Mouse (Mus musculus) liver, embryonic 11.5 days (tissue): Measurements from ENCODE around the gene Colgalt2. TPM values are rescaled to one million over a fixed set of nuclear protein-coding genes. Genes with fewer than 3 reads are reported as not detected.

Experiments
- ATAC-seq: fragments of 200-750 bp; cut with Nextera tagmentation; replicated peaks from 2 replicates; pipeline ENCODE4 v1.8.0; 2017; ENCODE audit warnings: moderate number of reproducible peaks, mild to moderate bottlenecking, moderate TSS enrichment, moderate library complexity; ENCODE audit not compliant: low FRiP score
- DNase-seq: peaks from one replicate; pipeline ENCODE4 v3.0.0-alpha.2; 2017; ENCODE audit warnings: low spot score
- H3K27ac ChIP-seq: fragments of 300-500 bp; sonication (generic); 2 replicates; pipeline ENCODE4 v1.5.1; 2014; ENCODE audit warnings: mild to moderate bottlenecking, low read depth, low read length, control low read depth
- H3K27me3 ChIP-seq: fragments of 300-500 bp; sonication (generic); replicated peaks from 2 replicates; pipeline ENCODE4 v1.6.1; 2014; ENCODE audit warnings: low read length, mixed read lengths; ENCODE audit not compliant: control insufficient read depth, insufficient read depth
- H3K36me3 ChIP-seq: fragments of 300-500 bp; sonication (generic); 2 replicates; pipeline ENCODE4 v1.6.1; 2014; ENCODE audit warnings: mild to moderate bottlenecking, low read length, moderate library complexity, mixed read lengths; ENCODE audit not compliant: control insufficient read depth, insufficient read depth
- H3K4me1 ChIP-seq: fragments of 300-500 bp; sonication (generic); replicated peaks from 2 replicates; pipeline ENCODE4 v1.6.1; 2014; ENCODE audit warnings: low read length, mixed read lengths; ENCODE audit not compliant: control insufficient read depth, insufficient read depth
- H3K4me2 ChIP-seq: fragments of 300-500 bp; sonication (generic); 2 replicates; pipeline ENCODE4 v1.6.1; 2014; ENCODE audit warnings: mild to moderate bottlenecking, control low read depth, moderate library complexity
- H3K4me3 ChIP-seq: fragments of 300-500 bp; sonication (generic); 2 replicates; pipeline ENCODE4 v1.5.1; 2014; ENCODE audit warnings: low read depth, low read length, control low read depth
- H3K9ac ChIP-seq: fragments of 300-500 bp; sonication (generic); 2 replicates; pipeline ENCODE4 v1.6.1; 2014; ENCODE audit warnings: low read depth, low read length, control low read depth
- H3K9me3 ChIP-seq: fragments of 300-500 bp; sonication (generic); 2 replicates; pipeline ENCODE4 v1.6.1; 2016; ENCODE audit warnings: low read length, inconsistent platforms, mixed read lengths; ENCODE audit not compliant: control insufficient read depth
- WGBS: fragments of 180-500 bp; shearing (Covaris S2); extraction: QIAGEN DNeasy Blood & Tissue Kit; methylation state at CpG from one replicate; pipeline ENCODE4 v1.1.7; 2014; 5-methylcytosine and 5-hydroxymethylcytosine counted together
- polyA plus RNA-seq: library from polyadenylated mRNA; unstranded; fragments of >200 nt; fragmentation: Nextera tagmentation; extraction: Ambion mirVana; gene quantifications from 2 replicates; pipeline ENCODE4 v1.2.1, GENCODE M21; 2014

Colgalt2 gene
- polyA plus RNA-seq, 1 experiment from 2014 or later: 1.7 TPM

GRCm38 (mm10) chr1:152413116-152413515 is 13.5 kb downstream of the Colgalt2 start:
- no peak for DNase-seq
- H3K4me1 ChIP-seq: no peaks in the 10 kb centered on the region
- WGBS: 93% methylated on average over 2 of the region's 2 CpGs
- H3K9me3 ChIP-seq: no peaks in the 10 kb centered on the region
- H3K36me3 ChIP-seq: no peaks in the 10 kb centered on the region
- no peak overlapping the region for H3K4me2 ChIP-seq
- H3K27ac ChIP-seq: no peak overlapping the region
- H3K9ac ChIP-seq: no peak overlapping the region
- ATAC-seq: no peak
- H3K4me3 ChIP-seq: no peak overlapping the region
- H3K27me3 ChIP-seq: no peaks in the 10 kb centered on the region

GRCm38 (mm10) chr1:152413961-152414360 is 14.3 kb downstream of the Colgalt2 start:
- 63% methylated on average over 1 of the region's 1 CpGs for WGBS

GRCm38 (mm10) chr1:152414451-152414850 is 14.8 kb downstream of the Colgalt2 start:
- Histone ChIP-seq H3K4me3 (no peak overlapping the region), H3K27me3 (no peaks in the 10 kb centered on the region), H3K4me2 (no peak overlapping the region), H3K27ac (no peak overlapping the region), H3K36me3 (no peaks in the 10 kb centered on the region), H3K4me1 (no peaks in the 10 kb centered on the region), H3K9ac (no peak overlapping the region), H3K9me3 (no peaks in the 10 kb centered on the region)
- WGBS: 82% methylated on average over 10 of the region's 10 CpGs
- DNase-seq (no peak), ATAC-seq (no peak)

More at GRCm38 (mm10) chr1:152413961-152414360, 14.3 kb downstream of the Colgalt2 start:
- Histone ChIP-seq H3K4me2 (no peak overlapping the region), H3K9ac (no peak overlapping the region), H3K4me1 (no peaks in the 10 kb centered on the region), H3K9me3 (no peaks in the 10 kb centered on the region), H3K27me3 (no peaks in the 10 kb centered on the region), H3K4me3 (no peak overlapping the region), H3K27ac (no peak overlapping the region), H3K36me3 (no peaks in the 10 kb centered on the region)
- ATAC-seq: no peak
- no peak for DNase-seq

- Histone ChIP-seq H3K4me1 (no peaks in the 10 kb centered on the region), H3K4me3 (no peak overlapping the region), H3K36me3 (no peaks in the 10 kb centered on the region), H3K9ac (no peak overlapping the region), H3K4me2 (no peak overlapping the region), H3K9me3 (no peaks in the 10 kb centered on the region), H3K27ac (no peak overlapping the region), H3K27me3 (no peaks in the 10 kb centered on the region)
- no peak for ATAC-seq
- WGBS: 65% methylated on average over 13 of the region's 13 CpGs
- DNase-seq: no peak
These were observed 16.8 kb downstream of the Colgalt2 start for GRCm38 (mm10) chr1:152416306-152416904.

GRCm38 (mm10) chr1:152417602-152418001 is 18.0 kb downstream of the Colgalt2 start:
- Histone ChIP-seq H3K4me3 (no peak overlapping the region), H3K9ac (no peak overlapping the region), H3K27ac (no peak overlapping the region), H3K27me3 (no peaks in the 10 kb centered on the region), H3K36me3 (no peaks in the 10 kb centered on the region), H3K4me2 (no peak overlapping the region), H3K4me1 (no peaks in the 10 kb centered on the region), H3K9me3 (no peaks in the 10 kb centered on the region)
- no peak for ATAC-seq
- no peak for DNase-seq
- 46% methylated on average over 5 of the region's 5 CpGs for WGBS

- Histone ChIP-seq H3K27ac (no peak overlapping the region), H3K9ac (no peak overlapping the region), H3K4me3 (no peak overlapping the region), H3K27me3 (no peaks in the 10 kb centered on the region), H3K4me1 (no peaks in the 10 kb centered on the region), H3K36me3 (no peaks in the 10 kb centered on the region), H3K9me3 (no peaks in the 10 kb centered on the region), H3K4me2 (no peak overlapping the region)
- no peak for ATAC-seq
- WGBS: 72% methylated on average over 3 of the region's 3 CpGs
- no peak for DNase-seq
These were observed 22.7 kb downstream of the Colgalt2 start for GRCm38 (mm10) chr1:152422295-152422694.

- Histone ChIP-seq H3K9ac (no peak overlapping the region), H3K4me3 (no peak overlapping the region), H3K4me2 (no peak overlapping the region), H3K9me3 (no peaks in the 10 kb centered on the region), H3K36me3 (no peaks in the 10 kb centered on the region), H3K27me3 (no peaks in the 10 kb centered on the region), H3K27ac (no peak overlapping the region), H3K4me1 (no peaks in the 10 kb centered on the region)
- DNase-seq (no peak), ATAC-seq (no peak)
- 83% methylated on average over 3 of the region's 3 CpGs for WGBS
These were observed 23.4 kb downstream of the Colgalt2 start for GRCm38 (mm10) chr1:152423052-152423451.

- no peaks in the 10 kb centered on the region for H3K36me3 ChIP-seq
- 47% methylated on average over 12 of the region's 12 CpGs for WGBS
- ATAC-seq (no peak), DNase-seq (no peak)
- H3K27ac ChIP-seq: no peak overlapping the region
- no peak overlapping the region for H3K9ac ChIP-seq
- H3K4me3 ChIP-seq: no peak overlapping the region
- no peak overlapping the region for H3K4me2 ChIP-seq
- H3K9me3 ChIP-seq: no peaks in the 10 kb centered on the region
- no peaks in the 10 kb centered on the region for H3K4me1 ChIP-seq
- H3K27me3 ChIP-seq: no peaks in the 10 kb centered on the region
These were observed 28.4 kb downstream of the Colgalt2 start for GRCm38 (mm10) chr1:152427912-152428581.

GRCm38 (mm10) chr1:152429805-152430204 is 30.2 kb downstream of the Colgalt2 start:
- no peak for DNase-seq
- Histone ChIP-seq H3K4me3 (no peak overlapping the region), H3K4me2 (no peak overlapping the region), H3K9ac (no peak overlapping the region), H3K4me1 (no peaks in the 10 kb centered on the region), H3K27ac (no peak overlapping the region), H3K27me3 (no peaks in the 10 kb centered on the region), H3K9me3 (no peaks in the 10 kb centered on the region), H3K36me3 (no peaks in the 10 kb centered on the region)
- ATAC-seq: no peak
- WGBS: 71% methylated on average over 7 of the region's 7 CpGs
